Mouse (Mus musculus): ENCODE data around the gene Tom1l2.

Tom1l2 gene

GRCm38 (mm10) chr11:60352559-60353411 lies at the start of gene Tom1l2, which contains the start of gene Drc3:
Tom1l2 (minus strand) TSS chr11:60352905.
Drc3 (plus strand) TSS chr11:60353329.
- DNase-seq = peak; percentile 100

- no peak for DNase-seq
Measured at GRCm38 (mm10) chr11:60397172-60397571, 44.5 kb upstream of the Tom1l2 start.

GRCm38 (mm10) chr11:60396546-60396945 lies 43.8 kb upstream of the Tom1l2 start:
- DNase-seq = peak in 1 of 2 experiments; percentile 37

- DNase-seq = no peak
Measured at GRCm38 (mm10) chr11:60391346-60391745, 38.6 kb upstream of the Tom1l2 start.

GRCm38 (mm10) chr11:60387944-60388343 lies 35.2 kb upstream of the Tom1l2 start:
- no peak for DNase-seq

GRCm38 (mm10) chr11:60385946-60386345 lies 33.2 kb upstream of the Tom1l2 start:
- DNase-seq = no peak

- no peak for DNase-seq
Measured at GRCm38 (mm10) chr11:60384762-60385421, 32.2 kb upstream of the Tom1l2 start.

- no peak for DNase-seq
Measured at GRCm38 (mm10) chr11:60383518-60383917, 30.8 kb upstream of the Tom1l2 start.

- no peak for DNase-seq
Measured at GRCm38 (mm10) chr11:60374481-60374880, 21.8 kb upstream of the Tom1l2 start.

- no peak for DNase-seq
Measured at GRCm38 (mm10) chr11:60370431-60370830, 17.7 kb upstream of the Tom1l2 start.

- DNase-seq = no peak
Measured at GRCm38 (mm10) chr11:60369448-60369847, 16.7 kb upstream of the Tom1l2 start.

GRCm38 (mm10) chr11:60368909-60369308 lies 16.2 kb upstream of the Tom1l2 start:
- no peak for DNase-seq

GRCm38 (mm10) chr11:60367256-60367655 lies 14.6 kb upstream of the Tom1l2 start:
- no peak for DNase-seq

- DNase-seq = no peak
Measured at GRCm38 (mm10) chr11:60366239-60367019, 13.7 kb upstream of the Tom1l2 start.

GRCm38 (mm10) chr11:60360631-60361201 lies 8.0 kb upstream of the Tom1l2 start:
- peak in 1 of 2 experiments; percentile 35 for DNase-seq

- no peak for DNase-seq
Measured at GRCm38 (mm10) chr11:60359936-60360335, 7.2 kb upstream of the Tom1l2 start.

GRCm38 (mm10) chr11:60359138-60359537 lies 6.4 kb upstream of the Tom1l2 start:
- DNase-seq = no peak

- peak in 1 of 2 experiments; percentile 32 for DNase-seq
Measured at GRCm38 (mm10) chr11:60358548-60358947, 5.8 kb upstream of the Tom1l2 start.

GRCm38 (mm10) chr11:60357116-60357515 lies 4.4 kb upstream of the Tom1l2 start:
- no peak for DNase-seq

GRCm38 (mm10) chr11:60355952-60356351 lies 3.2 kb upstream of the Tom1l2 start:
- no peak for DNase-seq

GRCm38 (mm10) chr11:60351925-60352371 lies 757 bp downstream of the Tom1l2 start:
- peak; percentile 32 to 61 for DNase-seq

- DNase-seq = peak; percentile 46 to 63
Measured at GRCm38 (mm10) chr11:60351388-60351787, 1.3 kb downstream of the Tom1l2 start.

GRCm38 (mm10) chr11:60346537-60346936 lies 6.2 kb downstream of the Tom1l2 start:
- DNase-seq = peak; percentile 84 to 89

All from kidney, postnatal 25 days (tissue).